Mouse (Mus musculus): Measurements from ENCODE around the gene Lipt1.

Gene Lipt1

GRCm38 (mm10) chr1:37900288-37900687, 28.8 kb downstream of the Lipt1 start:
- 69% methylated on average over 6 of the region's 6 CpGs for WGBS

DNA sequence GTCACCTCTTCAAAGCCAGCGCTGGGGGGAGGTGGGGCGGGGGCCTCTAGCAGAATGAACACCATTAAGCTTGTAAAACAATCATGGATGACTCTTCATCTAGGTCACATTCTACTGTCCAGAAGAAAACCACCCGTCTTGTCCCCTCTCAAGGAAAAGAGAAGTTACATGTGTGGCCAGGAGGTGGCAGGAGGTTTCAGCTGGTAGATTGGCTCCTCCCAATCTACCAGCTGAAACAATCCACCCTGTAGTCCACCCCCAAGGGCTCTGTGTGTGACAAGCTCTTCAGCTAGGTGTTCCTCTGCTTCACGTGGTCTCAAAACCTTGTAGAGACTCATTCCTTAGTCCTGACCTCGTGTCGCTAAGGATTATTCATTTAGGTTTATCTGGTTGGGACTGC, 31.6 kb downstream of the Lipt1 start:
- 35% methylated on average over 6 of the region's 6 CpGs for WGBS

GRCm38 (mm10) chr1:37912751-37913150, 41.2 kb downstream of the Lipt1 start:
- 92% methylated on average over 2 of the region's 2 CpGs for WGBS

DNA sequence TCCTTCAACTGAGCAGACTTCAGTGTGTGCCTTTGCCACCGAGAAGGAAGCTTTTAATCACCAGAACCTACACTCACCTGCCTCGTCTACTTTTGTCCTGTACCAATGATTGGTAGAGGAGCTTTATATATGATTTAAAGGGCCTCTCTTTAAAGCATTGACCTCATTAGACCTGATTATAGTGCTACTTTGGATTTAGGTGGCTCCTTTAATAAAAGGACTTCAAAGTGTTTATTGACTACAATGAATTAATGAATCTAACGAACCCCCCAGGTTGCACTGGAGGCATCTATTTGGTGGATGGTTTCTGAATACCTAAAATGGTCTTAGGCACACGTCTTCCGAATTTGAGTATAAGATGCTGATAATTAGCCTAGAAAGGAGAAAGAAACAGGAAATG, 44.9 kb downstream of the Lipt1 start, which contains the start of gene Lyg2:
Gene Lyg2, minus strand, starts transcription at position 101 of the 400 bp plus-strand sequence.
- WGBS: 63% methylated on average over 5 of the region's 5 CpGs

GRCm38 (mm10) chr1:37917666-37918065, 46.1 kb downstream of the Lipt1 start:
- 67% methylated on average over 13 of the region's 13 CpGs for WGBS

- 66% methylated on average over 6 of the region's 6 CpGs for WGBS
Measured at GRCm38 (mm10) chr1:37918096-37918495, 46.6 kb downstream of the Lipt1 start.

GRCm38 (mm10) chr1:37922536-37922935, 51.0 kb downstream of the Lipt1 start:
- WGBS: 44% methylated on average over 8 of the region's 8 CpGs
